Mouse (Mus musculus): ENCODE data around the gene Hspe1. TPM values are rescaled to one million over a fixed set of nuclear protein-coding genes. Genes with fewer than 3 reads are reported as not detected.
"Not testable (repeated sequence)": the region's sequence is repeated elsewhere in the genome, so short reads cannot be mapped to it uniquely, and the experiment has no call there.

The Hspe1 gene
- total RNA-seq, 2 experiments from 2014 or later, result 159 to 187 TPM

DNA sequence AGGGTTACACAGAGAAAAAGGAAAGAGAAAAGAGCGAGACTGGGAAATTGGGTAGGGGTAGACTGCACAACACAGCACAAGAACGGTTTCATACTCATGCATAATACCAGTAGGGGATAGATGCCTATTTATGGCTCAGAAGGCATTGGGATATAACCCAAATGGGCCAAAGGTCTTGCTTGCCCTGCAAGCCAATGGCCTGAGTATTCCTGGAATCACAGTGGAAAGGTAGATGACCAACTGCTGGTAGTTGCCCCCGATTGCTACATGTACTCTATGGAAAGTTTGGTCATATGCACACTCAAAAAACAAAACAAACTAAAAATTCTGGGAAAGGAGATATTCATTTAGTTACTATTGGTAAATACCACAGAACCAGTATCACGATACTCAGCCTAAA is 8.3 kb upstream of the Hspe1 start:
- intact Hi-C loops (cut with DNase I), result no loop called here
- DNase-seq (ENCODE audit: low spot score), result no peak

DNA sequence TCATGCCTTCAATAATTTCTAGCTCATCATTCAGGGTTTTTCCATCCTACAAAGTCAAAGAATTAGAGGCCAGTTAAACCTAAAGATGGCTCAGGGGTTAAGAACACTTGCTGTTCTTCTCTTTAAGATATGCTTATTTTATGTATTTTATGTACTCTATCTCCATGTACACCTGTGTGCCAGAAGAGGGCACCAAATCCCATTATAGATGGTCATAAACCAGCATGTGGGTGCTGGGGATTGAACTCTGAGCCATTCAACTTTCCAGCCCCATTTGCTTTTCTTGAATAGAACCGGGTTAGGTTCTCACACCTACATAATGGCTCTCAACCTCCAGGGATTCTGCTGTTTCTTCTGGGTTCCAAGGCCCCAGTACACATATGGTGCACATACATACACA is 5.8 kb upstream of the Hspe1 start:
- intact Hi-C loops (cut with DNase I), result no loop called here
- DNase-seq (ENCODE audit: low spot score), result no peak

DNA sequence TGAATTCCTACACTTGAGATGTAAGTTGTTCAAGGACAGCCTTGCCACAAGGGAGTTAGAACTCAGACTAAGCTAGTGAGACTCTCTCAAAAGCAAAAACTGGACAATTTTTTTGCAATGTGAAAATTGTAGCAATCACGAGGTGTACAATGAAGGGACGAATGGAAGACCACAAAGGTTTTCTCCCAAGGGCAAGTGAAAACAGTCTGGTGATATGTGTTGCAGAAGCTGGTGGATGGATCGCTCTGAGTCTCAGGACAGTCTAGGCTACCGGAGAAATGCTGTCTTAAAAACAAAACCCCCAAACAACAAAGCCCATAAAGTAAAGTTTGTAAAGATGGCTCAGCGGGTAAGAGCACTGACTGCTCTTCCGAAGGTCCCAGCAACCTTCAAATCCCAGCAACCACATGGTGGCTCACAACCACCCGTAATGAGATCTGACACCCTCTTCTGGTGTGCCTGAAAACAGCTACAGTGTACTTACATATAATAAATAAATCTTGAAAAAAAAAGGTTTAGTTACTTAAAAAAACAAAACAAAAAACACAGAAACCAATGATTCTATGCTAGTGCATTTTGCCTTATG is 2.1 kb upstream of the Hspe1 start:
- intact Hi-C loops (cut with DNase I), result loop anchor here (2.0 to 5.0 kb wide), 2 partner anchors 33 to 151 kb away; partner anchors contain the start of genes Coq10b and Mars2
- no peak for DNase-seq (ENCODE audit: low spot score)

DNA sequence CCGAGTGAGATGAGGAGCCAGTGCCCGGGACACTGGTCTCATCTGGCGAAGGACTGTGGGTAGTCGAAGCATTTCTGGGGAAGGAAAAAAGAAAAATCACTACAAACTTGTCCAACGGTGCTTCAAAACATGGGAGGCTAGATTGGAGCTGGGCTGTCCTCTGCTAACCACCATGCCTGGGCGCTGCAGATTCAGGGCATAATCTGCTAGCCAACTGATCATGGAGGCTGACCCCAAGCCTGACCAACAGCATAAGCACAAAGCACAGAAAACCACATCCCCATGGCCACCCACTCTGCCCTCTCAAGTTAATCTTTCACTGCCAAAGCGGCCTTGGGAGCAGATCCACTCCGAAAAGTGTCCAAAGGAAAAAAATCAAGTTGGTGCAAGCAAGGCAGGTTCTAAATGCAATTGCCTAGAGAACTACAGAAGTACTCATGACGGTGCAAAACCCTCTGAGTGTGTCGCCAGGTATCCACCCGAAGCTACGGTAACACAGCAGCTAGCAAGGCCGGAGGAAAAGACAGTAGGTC is 998 bp upstream of the Hspe1 start:
- intact Hi-C loops (cut with DNase I), result loop anchor here (1.0 to 5.0 kb wide), 4 partner anchors 34 to 150 kb away; partner anchors contain the start of genes Coq10b, Mars2, Mob4 and Sf3b1
- no peak for DNase-seq (ENCODE audit: low spot score)

DNA sequence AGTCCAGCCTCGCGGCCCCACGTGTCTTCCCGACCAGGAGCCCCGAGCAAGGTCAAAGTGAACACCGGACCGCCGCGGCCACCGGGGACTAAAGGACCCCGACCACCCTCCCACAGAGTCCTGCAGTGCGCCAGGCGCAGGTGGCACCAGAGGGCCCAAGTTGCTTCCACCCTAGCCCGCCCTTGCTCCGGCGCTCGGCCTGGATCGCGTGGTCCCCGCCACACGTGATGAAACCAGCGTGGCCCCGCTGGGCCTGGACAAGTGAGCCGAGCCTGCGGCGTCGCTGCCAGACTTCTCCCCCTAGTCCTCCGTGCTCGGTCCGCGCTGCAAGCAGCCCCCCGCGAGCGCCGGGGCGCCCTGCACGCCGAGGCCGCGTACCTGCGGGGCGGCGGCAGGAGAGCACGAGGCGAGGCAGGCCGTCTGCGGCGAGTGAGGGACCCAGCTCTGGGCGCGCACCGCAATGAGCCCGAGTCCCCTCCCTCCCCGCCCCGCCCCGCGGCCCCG is 479 bp upstream of the Hspe1 start:
- intact Hi-C loops (cut with DNase I), result loop anchor here (1.0 to 5.0 kb wide), 4 partner anchors 35 to 150 kb away; partner anchors contain the start of genes Coq10b, Mars2, Mob4 and Sf3b1
- DNase-seq (ENCODE audit: low spot score), result peak; percentile 46

DNA sequence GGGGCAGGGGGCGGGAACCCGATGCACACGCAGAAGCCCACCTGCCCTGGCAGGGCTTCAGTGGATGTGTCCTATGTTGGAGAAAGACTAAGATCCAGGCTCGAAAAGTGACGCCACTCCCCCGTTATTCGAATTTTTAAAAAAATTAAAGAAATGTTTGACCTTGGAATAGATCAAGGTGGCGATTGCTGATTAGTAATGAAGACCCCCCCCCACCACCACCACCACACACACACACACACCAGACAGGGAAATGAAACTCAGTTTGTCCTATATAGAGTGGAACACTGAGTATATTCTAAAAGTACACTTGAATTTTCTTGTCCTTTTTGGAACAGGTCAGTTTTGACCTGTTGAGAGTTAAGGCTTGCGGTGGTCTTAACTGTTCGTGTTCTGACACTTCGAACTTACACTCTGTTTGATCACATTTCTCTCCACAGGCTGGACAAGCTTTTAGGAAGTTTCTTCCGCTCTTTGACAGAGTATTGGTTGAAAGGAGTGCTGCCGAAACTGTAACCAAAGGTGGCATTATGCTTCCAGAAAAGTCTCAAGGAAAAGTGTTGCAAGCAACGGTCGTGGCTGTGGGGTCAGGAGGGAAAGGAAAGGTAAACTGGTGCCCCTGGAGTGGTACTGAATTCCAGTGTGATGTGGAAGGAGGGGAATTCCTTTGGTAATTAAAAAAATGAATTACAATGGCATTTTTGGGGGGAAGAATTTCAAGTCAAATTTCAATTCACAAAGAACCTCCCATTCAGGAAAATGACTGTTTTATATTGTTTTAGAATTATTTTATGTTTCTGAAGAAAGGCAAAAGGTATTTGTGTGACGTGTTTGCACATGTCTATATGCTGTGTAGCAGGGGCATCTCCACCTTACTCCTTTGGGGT is 922 bp downstream of the Hspe1 start:
- intact Hi-C loops (cut with DNase I), result loop anchor here (5.0 kb wide), 1 partner anchor 148 kb away; the partner anchor contains the start of gene Mars2
- no peak for DNase-seq (ENCODE audit: low spot score)

DNA sequence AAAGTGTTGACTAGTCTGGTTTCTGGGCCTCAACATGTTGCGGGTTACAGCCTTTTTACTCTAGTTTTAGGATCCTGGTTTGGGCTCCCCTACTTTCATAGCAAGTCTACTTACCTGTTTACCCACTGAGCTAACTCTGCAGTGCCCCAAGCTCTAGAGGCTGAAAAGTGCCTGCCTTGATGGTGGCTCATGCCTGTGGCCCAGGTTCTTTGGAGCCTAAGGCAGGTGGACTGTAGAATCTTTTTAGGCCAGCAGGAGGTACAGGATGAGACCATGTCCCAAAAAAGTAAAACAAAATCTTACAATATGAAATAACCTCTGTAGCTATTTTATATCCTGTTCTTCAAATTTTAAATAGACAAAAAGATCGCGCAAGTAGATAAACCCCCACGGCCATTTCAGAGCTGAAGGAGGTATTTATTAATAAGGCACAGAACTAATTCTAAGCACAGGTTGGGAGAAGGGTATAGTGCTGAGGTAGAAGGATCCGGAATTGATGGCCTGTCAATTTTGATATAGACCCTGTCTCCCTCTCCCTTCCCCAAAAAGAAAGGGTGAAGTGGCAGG is 1.6 kb downstream of the Hspe1 start:
- DNase-seq (ENCODE audit: low spot score), result no peak
- intact Hi-C loops (cut with DNase I), result loop anchor here (5.0 kb wide), 1 partner anchor 148 kb away; the partner anchor contains the start of gene Mars2

DNA sequence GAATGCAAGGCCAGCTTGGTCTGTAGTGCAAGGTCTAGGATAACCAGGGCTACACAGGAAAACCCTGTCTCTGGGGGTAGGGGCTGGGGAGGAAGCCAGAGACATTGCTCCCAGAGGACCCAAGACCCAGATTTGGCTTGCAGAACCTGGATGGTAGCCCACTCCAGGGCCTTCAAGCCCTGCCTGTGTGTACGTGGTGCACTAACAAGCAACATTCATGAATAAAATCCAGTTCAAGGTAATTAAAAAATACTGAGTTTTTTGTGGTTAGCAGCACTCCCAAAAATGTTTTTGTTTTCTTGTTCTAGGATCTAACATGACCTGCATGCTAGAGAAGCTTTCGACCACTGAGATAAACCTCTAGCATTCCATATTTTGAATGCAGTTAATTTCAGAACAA is 4.1 kb downstream of the Hspe1 start:
- intact Hi-C loops (cut with DNase I), result no loop called here
- no peak for DNase-seq (ENCODE audit: low spot score)

DNA sequence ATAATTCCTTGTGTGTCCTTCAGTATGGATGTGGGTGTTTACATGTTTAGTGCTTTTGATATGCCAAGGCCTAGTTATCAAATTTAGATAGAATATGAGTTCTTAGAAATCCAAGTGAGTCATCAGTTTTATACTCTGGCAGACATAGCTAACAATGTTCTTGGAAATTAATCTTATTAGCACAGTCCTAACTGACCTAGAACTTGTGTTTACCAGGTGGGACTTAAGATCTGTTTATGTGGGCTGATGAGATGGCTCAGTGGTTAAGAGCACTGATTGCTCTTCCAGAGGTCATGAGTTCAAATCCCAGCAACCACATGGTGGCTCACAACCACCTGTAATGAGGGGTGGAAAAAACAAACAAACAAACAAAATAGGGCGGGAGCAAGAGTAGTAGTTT is 4.5 kb downstream of the Hspe1 start:
- no peak for DNase-seq (ENCODE audit: low spot score)
- intact Hi-C loops (cut with DNase I), result no loop called here

DNA sequence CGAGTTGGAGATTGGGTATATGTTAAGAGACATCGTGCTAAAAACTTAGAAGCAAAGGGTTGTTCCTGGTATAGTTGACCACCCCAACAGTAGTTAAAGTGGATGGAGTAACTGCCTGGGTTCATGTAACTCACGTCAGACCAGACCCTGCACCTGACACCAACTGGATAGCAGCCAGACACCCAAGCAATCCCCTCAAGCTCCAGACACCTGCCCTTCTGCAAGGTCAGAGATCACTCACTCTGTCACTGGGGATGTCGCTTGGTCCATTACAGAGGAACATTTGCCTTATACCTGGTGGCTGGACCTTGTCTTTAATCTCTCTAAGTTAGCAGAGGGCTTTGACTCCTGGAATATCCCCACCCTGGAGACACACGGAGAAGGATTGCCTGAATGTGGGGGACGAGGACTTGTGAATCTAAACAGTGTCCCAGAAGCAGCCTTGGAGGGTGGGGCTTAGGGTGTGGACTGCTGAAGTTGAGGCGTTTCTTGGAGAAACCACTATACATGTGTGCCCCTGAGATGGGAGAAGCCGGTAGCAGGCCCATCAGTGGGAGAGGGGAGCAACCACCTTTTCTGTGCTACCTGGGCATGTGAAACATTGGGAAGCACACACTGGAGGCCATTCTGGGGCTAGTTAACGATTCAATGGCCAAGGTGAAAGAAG is 19.1 kb downstream of the Hspe1 start:
- intact Hi-C loops (cut with DNase I), result no loop called here
- DNase-seq (ENCODE audit: low spot score), result no peak

DNA sequence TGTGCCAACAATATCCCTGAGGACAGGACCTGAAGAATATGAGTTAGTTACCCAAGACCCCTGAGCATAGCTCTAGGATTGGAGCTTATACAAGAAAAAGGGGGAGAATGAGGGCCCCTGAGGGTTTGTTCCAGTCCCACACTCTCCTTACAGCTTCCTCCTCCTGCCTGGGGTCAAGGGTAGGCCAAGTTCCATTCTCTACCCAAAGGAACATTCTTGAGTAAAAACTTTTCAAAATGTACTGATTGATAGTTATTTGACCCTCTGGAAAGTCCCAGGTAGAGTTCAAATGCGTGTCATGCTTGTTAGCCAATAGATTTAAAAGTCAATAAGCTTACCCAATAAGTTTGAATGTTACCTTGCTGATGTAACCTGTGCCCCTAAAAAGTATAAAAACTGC is 19.7 kb downstream of the Hspe1 start:
- intact Hi-C loops (cut with DNase I), result no loop called here
- DNase-seq (ENCODE audit: low spot score), result no peak

DNA sequence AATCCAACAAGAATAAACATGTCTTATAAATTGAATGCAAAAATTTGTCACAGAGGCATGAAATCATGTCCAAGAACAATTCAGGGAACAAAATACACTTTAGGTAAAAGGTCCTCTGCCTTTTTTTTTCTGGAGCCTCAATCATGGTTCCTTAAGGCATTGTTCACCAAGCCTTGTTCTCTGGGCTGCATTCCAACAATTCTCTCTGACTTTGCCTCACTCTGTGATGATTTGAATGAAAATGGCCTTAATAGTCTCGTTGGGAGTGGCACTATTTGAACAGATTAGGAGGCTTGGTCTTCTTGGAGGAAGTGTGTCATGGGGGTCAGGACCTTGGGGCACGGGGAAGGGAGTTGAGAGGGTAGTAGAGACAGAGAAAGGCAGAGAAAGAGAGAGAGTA is 20.5 kb downstream of the Hspe1 start:
- DNase-seq (ENCODE audit: low spot score), result no peak
- intact Hi-C loops (cut with DNase I), result no loop called here

DNA sequence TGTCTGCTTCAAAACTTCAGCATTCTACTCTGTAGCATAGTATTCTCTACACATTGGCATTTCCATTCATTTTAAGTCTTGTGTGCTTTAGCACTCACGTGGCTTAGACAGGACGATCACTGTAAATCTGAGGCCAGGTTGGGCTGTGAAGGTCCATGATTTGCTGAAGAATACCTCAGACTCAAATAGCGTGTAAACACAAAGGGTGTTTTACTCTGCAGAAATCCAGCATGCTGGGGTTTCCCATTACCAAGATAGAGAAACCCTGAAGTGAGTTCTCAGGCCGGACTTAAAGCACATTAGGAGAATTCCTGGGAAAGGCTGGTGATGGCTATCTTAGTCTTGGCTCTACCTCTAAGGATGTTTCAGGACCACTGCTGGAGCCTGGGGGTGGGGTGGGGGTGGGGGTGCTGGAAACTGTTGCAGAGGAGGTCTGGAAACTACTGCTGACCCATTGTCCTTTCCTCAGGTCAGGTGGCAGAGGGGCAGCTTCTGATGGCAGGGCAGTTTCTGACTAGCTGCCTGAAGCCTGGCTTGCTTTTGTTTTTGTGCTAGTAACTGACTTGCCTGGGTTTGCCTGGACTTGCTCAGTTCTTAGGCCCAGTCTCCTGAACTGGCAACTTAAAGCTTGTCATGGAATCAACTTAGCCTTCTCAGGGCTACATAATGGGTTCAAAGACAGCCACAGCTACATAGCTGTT is 21.3 kb downstream of the Hspe1 start:
- intact Hi-C loops (cut with DNase I), result no loop called here
- no peak for DNase-seq (ENCODE audit: low spot score)

DNA sequence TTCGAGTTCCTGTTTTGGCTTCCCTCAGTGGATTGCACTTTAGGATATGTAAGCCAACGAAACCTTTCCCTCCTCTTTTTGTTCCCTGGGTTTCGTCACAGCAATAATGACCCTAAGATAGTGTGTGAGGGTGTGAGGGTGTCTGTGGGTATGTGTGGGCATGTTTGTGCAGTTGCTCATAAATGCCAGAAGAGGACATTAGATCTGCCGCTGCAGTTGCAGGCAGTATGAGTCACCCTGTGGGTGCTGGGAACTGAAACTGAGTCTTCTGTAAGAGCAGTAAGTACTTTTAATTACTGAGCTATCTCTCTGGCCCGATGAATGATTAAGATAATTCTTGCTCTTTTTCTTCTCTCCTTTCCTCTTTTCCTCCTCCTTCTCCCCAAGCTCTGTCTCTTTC is 35.1 kb downstream of the Hspe1 start:
- intact Hi-C loops (cut with DNase I), result no loop called here
- DNase-seq (ENCODE audit: low spot score), result no peak

DNA sequence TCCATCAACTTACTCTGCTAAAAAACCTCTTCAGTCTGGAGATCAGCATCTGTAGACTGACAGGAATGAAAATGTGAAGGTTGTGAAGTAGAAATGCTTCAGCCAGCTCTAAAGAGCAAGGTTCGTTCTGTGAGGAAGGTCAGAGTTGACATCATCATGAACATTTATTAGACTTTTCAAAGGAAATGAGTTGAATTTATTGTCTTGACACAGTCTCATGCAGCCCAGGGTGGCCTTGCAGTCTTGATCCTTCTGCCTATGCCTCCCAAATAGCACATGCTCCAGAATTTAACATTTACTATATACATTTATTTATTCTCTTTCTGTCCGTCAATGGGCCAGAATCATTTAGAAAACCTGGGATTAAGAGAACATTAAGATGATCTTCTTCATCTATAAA is 35.6 kb downstream of the Hspe1 start:
- intact Hi-C loops (cut with DNase I), result no loop called here
- DNase-seq (ENCODE audit: low spot score), result no peak

DNA sequence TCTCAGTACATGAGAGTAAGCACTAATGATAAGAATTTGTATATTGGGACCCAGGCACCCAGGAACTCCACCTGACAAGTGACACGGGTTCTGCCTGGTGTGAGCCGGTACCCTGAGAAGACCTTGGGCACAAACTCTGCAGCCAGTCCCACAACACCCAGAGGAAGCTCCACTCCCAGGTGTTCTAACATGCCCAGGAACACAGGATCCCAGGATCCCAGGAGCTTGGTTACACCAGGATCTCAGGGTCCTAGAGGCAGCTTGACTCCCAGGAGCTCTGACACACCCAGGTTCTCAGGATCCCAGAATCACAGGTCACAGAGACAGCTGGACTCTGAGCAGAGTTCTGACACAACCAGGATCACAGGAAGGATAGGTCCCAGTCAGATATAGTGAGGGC is 36.2 kb downstream of the Hspe1 start:
- DNase-seq (ENCODE audit: low spot score); intact Hi-C loops (cut with DNase I): not testable (repeated sequence)

DNA sequence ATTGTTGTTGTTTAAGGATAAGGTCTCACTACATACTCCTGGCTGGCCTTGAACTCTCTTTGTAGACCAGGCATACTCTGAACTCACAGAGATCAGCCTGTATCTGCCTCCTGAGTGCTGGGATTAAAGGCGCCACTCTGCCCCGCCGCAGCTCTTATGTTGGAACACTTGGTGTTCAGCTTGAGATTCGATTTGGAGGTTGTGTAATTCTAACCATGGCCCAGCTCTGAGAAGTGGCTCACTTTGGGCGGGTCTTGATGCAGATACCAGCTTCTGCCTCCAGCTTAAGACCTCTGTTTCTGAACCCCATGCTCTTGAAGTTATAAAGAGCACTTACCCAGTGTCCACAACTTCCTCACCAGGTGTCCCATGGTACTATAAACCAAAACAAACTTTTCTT is 41.8 kb downstream of the Hspe1 start:
- DNase-seq (ENCODE audit: low spot score), result no peak
- intact Hi-C loops (cut with DNase I), result loop anchor here (2.0 to 5.0 kb wide), 2 partner anchors 93 to 103 kb away; partner anchors contain the start of gene Sf3b1

DNA sequence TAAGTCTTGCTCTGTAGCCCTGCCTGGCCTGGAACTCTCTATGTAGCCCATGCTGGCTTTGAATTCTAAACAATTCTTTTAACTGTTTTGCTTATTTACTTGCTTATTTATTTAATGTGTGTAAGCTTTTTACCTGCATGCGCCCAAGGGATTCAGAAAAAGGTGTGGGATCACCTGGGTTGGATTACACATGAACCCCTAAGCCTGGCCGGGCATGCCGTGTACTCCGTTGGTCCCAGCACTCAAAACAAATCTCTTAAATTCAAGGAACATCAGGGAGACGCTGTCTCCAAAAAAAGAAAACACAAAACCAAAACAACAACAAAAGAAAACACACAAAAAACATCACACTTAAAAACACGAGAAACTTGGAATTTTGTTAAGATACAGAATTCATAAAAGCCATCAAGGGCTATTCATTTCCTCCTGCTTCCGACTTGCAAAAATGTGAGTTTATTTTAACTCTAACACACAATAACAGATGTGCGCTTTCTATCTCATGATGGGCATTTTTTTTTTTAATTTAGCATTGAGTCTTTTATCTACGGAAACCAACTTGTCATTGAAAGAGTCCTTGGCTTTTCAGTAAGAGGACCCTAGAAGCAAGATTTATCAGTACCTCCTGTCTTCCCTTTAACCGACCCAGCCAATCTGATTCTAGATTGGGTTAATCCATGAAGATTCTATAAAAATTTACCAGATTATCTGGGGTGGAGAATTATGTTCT is 42.4 kb downstream of the Hspe1 start:
- no peak for DNase-seq (ENCODE audit: low spot score)
- intact Hi-C loops (cut with DNase I), result loop anchor here (2.0 to 5.0 kb wide), 2 partner anchors 92 to 104 kb away; partner anchors contain the start of gene Sf3b1

Data from heart, postnatal 25 days (tissue).